Mouse (Mus musculus) limb, embryonic 14.5 days (tissue): ENCODE data around the gene Sp100. TPM values are rescaled to one million over a fixed set of nuclear protein-coding genes. Genes with fewer than 3 reads are reported as not detected.

Source experiments
- ATAC-seq: fragments of 200-750 bp; cut with Nextera tagmentation; 2 replicates; pipeline ENCODE4 v1.8.0; 2017; ENCODE audit warnings: low read depth, moderate number of reproducible peaks, moderate TSS enrichment; ENCODE audit not compliant: low FRiP score
- DNase-seq: peaks from one replicate; pipeline ENCODE4 v3.0.0-alpha.2; 2015; ENCODE audit warnings: low spot score
- H3K27ac ChIP-seq: fragments of 300-500 bp; sonication (generic); replicated peaks from 2 replicates; pipeline ENCODE4 v1.5.1; 2014; ENCODE audit warnings: low read depth, mild to moderate bottlenecking, low read length, moderate library complexity, mixed read lengths
- H3K27me3 ChIP-seq: fragments of 300-500 bp; sonication (generic); 2 replicates; pipeline ENCODE4 v1.6.1; 2014; ENCODE audit warnings: low read length, mixed read lengths; ENCODE audit not compliant: control insufficient read depth, insufficient read depth
- H3K36me3 ChIP-seq: fragments of 300-500 bp; sonication (generic); 2 replicates; pipeline ENCODE4 v1.6.1; 2014; ENCODE audit warnings: mild to moderate bottlenecking, low read length, moderate library complexity, mixed read lengths; ENCODE audit not compliant: control insufficient read depth, insufficient read depth
- H3K4me1 ChIP-seq: fragments of 300-500 bp; sonication (generic); 2 replicates; pipeline ENCODE4 v1.6.1; 2014; ENCODE audit warnings: antibody characterized with exemption, low read length, mixed read lengths; ENCODE audit not compliant: control insufficient read depth, insufficient read depth
- H3K4me2 ChIP-seq: fragments of 300-500 bp; sonication (generic); replicated peaks from 2 replicates; pipeline ENCODE4 v1.6.1; 2014; ENCODE audit warnings: low read depth, mild to moderate bottlenecking, low read length, moderate library complexity; ENCODE audit not compliant: severe bottlenecking
- H3K4me3 ChIP-seq: fragments of 300-500 bp; sonication (generic); replicated peaks from 2 replicates; pipeline ENCODE4 v1.5.1; 2014; ENCODE audit warnings: low read length
- H3K9ac ChIP-seq: fragments of 300-500 bp; sonication (generic); 2 replicates; pipeline ENCODE4 v1.6.1; 2014; ENCODE audit warnings: mild to moderate bottlenecking, low read depth, low read length, moderate library complexity; ENCODE audit not compliant: severe bottlenecking
- H3K9me3 ChIP-seq: fragments of 300-500 bp; sonication (generic); 2 replicates; pipeline ENCODE4 v1.6.1; 2016; ENCODE audit warnings: low read length; ENCODE audit not compliant: control insufficient read depth
- POLR2A ChIP-seq: fragments of 200-500 bp; IDR thresholded peaks from 2 replicates; pipeline ENCODE4 v1.8.0; 2012; ENCODE audit warnings: inconsistent platforms, mild to moderate bottlenecking, moderate library complexity, borderline replicate concordance; ENCODE audit not compliant: insufficient read depth, insufficient read length; ENCODE audit errors: extremely low read depth
- WGBS: fragments of 180-500 bp; shearing (Covaris S2); extraction: QIAGEN DNeasy Blood & Tissue Kit; methylation state at CpG from one replicate; pipeline ENCODE4 v1.1.7; 2014; 5-methylcytosine and 5-hydroxymethylcytosine counted together
- polyA plus RNA-seq, 2 experiments: library from polyadenylated mRNA; depleted of rRNA in 1 of 2; stranded (reverse) in 1 of 2; unstranded in 1 of 2; fragments of >200 nt; fragmentation: Nextera tagmentation in 1 of 2; extraction: Ambion mirVana in 1 of 2; gene quantifications; 2 replicates each; pipeline versions ENCODE4 v1.2.1 to v1.2.3; 2012 to 2014

Sp100 gene
- polyA plus RNA-seq, 2 experiments: 0.39 to 1.2 TPM

DNA sequence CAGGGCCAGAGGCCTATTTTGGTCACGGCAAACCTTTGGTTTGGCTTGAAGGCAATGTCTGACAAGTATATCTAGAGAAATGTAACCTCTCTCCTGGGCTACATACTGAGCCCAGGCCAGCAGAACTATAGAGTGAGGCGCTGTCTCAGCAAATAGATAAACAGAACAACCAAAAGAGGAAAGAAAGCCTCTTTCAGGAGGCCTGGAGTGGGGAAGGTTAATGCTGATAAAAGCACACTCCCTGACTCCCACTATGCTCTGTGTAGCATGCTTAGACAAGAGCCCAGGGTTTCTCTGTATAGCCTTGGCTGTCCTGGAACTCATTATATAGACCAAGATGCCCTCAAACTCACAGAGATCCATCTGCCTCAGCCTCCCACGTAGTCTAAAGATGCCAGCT is 43.5 kb downstream of the Sp100 start:
- Histone ChIP-seq H3K36me3 (no peaks in the 10 kb centered on the region), H3K27me3 (no peaks in the 10 kb centered on the region), H3K9ac (no peak overlapping the region), H3K4me2 (no peak overlapping the region), H3K4me1 (no peaks in the 10 kb centered on the region), H3K27ac (no peak overlapping the region), H3K9me3 (no peaks in the 10 kb centered on the region), H3K4me3 (no peak overlapping the region)
- no peak for DNase-seq
- ATAC-seq: no peak
- no peak for TF ChIP-seq POLR2A
- 79% methylated on average over 3 of the region's 3 CpGs for WGBS

DNA sequence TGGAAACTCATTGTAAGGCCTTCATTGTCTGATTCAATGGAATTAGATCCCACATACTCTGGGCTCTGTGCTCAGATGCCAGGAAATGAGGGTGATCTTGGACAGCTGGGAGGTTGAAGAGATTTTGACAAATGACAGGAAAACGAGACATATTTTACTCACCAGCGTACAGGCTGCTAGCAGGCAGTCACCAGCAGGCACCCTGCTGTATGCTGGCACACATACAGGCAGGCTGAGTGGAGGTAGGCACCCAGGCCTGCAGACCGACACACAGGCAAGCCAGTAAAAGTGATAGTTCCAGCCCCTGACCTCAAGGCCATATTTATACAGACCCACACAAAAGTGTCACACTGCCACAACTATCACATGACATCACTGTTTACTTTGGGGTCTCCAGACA is 45.9 kb downstream of the Sp100 start:
- Histone ChIP-seq H3K4me2 (no peak overlapping the region), H3K4me1 (no peaks in the 10 kb centered on the region), H3K27ac (no peak overlapping the region), H3K9me3 (no peaks in the 10 kb centered on the region), H3K4me3 (no peak overlapping the region), H3K36me3 (no peaks in the 10 kb centered on the region), H3K27me3 (no peaks in the 10 kb centered on the region), H3K9ac (no peak overlapping the region)
- no peak for ATAC-seq
- no peak for DNase-seq
- 57% methylated on average over 3 of the region's 3 CpGs for WGBS
- TF ChIP-seq POLR2A: no peak

DNA sequence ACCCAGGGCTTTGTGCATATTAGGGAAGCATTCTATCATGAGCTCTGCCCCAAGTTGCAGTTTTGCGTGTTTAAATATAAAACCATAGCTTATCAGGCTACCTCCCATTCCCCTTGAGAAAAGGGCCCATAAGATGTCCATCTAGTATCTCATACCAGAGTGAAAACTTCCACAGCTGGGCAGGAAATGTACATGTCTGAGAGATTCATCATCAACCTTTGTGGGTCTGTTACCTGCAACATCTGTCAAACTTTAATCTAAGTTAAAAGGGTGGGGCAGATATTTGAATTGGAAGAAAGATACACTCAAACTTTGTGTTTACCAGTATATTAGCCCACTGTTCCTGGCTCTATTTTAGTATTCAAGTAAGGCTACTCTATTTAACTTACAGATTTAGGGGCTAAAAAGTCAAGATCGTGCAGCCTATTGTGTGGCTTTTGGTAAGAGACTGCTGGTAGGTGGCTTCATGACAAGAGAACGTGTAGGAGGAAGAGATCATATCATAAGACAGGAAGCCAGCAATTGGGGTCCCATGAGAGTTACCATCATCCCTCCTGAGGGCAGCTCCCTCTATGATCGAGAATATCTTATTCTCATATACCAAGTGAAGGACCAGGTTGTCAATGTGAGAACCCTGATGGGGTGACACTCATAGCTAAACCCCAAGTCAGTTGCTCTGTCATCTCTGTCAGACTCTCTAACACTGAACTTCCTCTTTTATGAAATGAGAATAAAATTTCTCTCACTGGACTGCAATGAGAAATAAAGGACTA is 48.1 kb downstream of the Sp100 start:
- no peak for ATAC-seq
- no peaks in the 10 kb centered on the region for H3K9me3 ChIP-seq
- H3K4me3 ChIP-seq: no peak overlapping the region
- no peaks in the 10 kb centered on the region for H3K36me3 ChIP-seq
- no peaks in the 10 kb centered on the region for H3K27me3 ChIP-seq
- H3K4me2 ChIP-seq: no peak overlapping the region
- H3K9ac ChIP-seq: no peak overlapping the region
- TF ChIP-seq POLR2A: no peak
- no peaks in the 10 kb centered on the region for H3K4me1 ChIP-seq
- 81% methylated on average over 4 of the region's 4 CpGs for WGBS
- DNase-seq: no peak
- no peak overlapping the region for H3K27ac ChIP-seq

DNA sequence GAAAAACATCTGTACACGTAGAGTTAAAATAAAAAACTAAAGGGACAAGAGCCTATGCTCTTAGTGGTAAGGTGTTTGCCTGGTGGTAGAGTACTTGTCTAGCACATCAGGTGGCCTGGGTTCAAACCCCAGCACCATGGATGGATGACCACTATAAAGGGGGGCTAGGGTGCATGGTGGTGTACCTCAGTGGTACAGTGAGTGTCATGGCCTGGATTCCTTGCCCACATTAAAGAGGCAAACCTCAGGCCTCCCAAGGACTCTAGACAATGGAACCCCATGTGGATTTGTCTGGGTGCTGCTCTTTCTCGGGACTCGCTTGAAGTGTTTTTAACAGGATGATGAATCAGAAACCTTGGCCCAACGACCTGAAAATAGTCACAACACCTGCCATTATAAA is 52.7 kb downstream of the Sp100 start:
- no peak for TF ChIP-seq POLR2A
- no peak for DNase-seq
- Histone ChIP-seq H3K4me1 (no peaks in the 10 kb centered on the region), H3K9me3 (no peaks in the 10 kb centered on the region), H3K4me2 (no peak overlapping the region), H3K9ac (no peak overlapping the region), H3K27ac (no peak overlapping the region), H3K4me3 (no peak overlapping the region), H3K27me3 (no peaks in the 10 kb centered on the region), H3K36me3 (no peaks in the 10 kb centered on the region)
- no peak for ATAC-seq
- WGBS: 65% methylated on average over 4 of the region's 4 CpGs

DNA sequence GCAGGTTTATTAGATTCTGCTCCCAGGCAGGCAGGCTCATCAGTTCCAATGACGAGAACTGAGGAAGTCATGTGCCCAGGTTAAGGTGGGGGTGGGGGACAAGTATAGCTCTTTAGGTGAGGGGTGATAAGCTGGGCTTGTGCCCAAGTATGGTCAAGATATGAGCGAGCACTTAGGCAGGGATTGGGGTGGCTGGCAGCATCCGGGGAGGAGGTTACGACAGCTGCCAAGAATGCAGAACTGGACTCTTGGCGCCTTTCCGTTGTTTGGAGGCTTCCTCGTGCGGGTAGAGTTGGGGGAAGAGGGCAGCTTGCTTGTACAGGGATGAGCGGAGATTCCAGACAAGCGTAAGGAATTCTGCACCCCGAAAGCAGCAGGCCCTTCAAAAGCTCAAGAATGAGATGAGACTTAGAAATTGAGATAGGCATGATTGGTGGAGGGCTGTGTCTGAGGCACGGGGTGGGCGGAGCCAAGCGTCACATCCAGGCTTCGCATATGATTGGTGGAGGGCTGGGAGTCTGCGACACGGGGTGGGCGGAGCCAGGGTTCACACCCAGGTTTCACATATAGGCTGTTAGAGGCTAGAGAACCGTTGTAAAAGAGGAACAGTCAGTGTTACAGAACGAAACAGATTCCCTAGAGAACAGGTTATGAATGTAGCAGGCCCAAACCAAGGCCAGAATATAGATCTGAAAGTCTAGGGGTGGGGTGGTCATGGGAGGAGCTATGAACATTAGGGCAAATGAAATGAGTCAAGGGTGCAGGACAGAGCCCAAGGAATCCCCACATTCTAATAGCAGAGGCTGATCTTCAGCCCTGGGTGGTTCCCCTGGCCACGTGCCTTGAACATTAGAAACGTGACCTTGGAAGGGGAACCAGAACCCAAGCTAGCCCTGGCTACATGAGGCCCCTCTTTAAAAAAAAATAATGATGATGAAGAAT is 53.7 kb downstream of the Sp100 start:
- WGBS: 19% methylated on average over 22 of the region's 22 CpGs
- no peak overlapping the region for H3K9ac ChIP-seq
- peak overlapping the region; percentile 24 for H3K4me3 ChIP-seq
- no peak for TF ChIP-seq POLR2A
- ATAC-seq (peak; percentile 98), DNase-seq (peak; percentile 71)
- H3K4me1 ChIP-seq: no peaks in the 10 kb centered on the region
- H3K36me3 ChIP-seq: no peaks in the 10 kb centered on the region
- no peaks in the 10 kb centered on the region for H3K9me3 ChIP-seq
- no peaks in the 10 kb centered on the region for H3K27me3 ChIP-seq
- H3K4me2 ChIP-seq: peak overlapping the region; percentile 47
- no peak overlapping the region for H3K27ac ChIP-seq
